Mouse (Mus musculus) frontal cortex, postnatal 25 days (tissue): Measurements from ENCODE around the gene Washc4.

ENCODE experiments used
- DNase-seq, 2 experiments: peaks; one replicate each; pipeline ENCODE4 v3.0.0; 2022; ENCODE audit warnings: low spot score in 2 of 2

Gene Washc4

DNA sequence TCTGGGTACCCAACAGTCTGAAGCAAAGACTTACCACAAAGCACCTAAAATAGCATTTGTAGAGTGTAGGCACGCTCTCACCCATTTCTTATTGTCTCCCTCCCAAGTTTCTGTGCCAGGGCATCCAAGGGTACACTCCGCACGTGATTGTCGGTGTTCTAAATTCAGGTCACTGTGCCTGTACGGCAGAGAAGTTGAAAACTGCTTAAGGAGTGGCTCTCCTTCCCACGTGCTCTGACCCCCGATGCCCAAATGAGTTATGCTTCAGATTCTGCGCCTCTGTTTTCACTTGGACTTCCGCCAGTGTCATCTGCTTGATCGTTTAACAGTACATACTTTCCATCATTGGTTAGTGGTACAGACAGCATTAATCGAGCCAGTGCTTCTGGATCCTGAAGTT lies 57.1 kb downstream of the Washc4 start:
- DNase-seq, result no peak

DNA sequence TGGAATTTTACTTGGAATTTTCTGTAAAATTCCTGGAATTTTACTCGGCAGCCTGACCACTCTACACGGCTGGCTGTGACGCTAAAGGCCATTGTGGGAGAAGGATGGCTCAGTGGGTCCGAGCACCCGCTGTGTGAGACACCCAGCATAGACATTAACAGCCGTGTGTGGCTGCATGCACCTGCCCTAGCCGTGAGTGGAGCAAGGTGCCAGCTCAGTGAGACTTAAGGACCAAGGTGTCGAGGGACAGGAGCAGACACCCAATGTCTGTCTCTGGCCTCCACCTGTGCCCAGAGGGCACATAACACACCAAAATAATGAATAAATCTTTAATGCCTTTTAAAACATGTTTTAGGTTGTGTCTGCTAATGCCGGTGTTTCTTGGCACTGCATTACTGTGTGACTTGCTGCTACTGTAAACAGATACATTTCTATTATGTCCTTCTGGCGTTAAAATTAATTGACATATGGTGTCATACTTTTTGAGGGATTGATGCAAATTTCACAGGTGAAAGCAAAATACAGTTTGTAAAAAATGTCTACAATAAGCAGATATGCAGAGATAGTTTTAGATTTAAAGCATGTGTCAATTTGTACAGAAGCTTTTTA lies 60.5 kb downstream of the Washc4 start:
- no peak for DNase-seq

DNA sequence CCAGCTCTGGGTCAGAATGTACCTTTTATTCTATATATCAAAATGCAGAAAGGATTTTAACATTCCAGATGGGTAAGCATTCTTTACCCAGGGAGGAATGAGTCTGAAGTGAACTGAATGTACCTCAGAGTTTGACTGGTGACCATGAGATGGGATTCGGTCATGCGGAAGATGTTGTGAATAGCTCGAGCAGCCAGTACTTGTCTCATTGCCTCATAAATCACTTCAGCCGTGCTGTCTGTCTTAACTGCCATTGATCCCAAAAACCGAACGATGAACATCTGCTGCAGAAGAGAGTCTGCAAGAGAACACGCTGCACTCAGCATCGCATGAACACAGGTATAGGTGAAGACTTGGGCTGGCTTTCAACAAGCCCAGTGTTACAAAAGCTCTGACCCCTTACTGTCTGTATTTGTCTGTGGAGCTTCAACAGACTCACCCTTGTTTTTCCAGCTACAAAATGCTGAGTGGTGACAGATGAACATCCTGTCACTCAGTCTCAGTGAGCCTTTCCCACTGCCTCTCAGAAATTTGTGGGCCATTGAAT lies 62.2 kb downstream of the Washc4 start:
- DNase-seq, result no peak

DNA sequence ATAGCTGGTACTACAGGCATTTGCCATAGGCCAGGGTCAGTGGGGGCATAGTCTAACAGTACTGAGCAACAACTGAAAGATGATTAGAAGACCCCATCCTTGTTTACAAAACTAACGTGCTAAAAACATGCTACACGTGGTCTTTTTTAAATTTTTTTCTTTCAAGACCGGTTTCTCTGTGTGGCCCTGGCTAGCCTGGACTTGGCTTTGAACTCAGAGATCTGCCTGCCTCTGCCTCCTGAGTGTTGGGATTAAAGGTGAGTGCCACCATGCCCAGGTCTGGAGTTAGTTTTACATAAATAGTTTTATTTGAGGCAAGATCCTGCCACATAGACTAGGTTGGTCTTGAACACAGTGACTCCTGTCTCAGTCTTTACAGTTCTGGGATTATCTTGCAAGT lies 63.6 kb downstream of the Washc4 start:
- DNase-seq, result no peak

DNA sequence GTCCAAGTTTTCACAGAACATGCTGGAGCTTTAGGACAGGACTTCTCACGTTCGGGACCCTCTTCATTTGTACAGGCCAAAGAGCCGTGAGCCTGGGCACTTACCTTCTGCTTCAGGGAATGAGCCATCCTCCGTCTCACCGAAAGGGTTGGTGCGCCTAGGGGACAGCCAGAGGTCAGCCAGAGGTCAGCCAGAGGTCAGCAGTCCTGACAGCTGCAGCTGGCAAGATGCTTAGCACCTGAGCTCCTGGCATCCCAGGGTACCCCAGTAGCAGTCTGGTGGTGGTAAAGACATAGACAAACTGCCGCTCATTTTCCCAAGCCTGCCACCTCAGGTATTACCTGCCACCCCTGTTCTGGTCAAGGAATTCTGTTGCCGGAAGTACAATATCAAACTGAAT lies 65.0 kb downstream of the Washc4 start:
- no peak for DNase-seq

DNA sequence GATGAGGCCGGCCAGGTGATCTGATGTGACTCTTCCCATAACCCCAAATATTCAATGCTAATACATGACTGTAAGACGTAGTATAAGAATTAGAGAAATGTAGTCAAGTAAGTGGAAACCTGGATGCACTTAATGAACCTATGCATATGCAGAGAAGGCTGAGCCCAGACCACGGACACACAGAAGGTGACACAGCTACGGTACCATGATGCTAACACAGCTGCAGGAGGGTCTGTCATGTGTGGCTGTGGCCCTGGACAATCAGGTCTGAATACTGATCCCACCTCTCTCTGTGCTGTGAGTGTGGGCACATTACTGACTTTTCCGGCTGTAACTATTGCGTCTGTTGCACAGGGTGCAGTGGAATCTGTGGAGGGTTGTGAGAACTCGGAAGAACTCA lies 67.0 kb downstream of the Washc4 start:
- no peak for DNase-seq

DNA sequence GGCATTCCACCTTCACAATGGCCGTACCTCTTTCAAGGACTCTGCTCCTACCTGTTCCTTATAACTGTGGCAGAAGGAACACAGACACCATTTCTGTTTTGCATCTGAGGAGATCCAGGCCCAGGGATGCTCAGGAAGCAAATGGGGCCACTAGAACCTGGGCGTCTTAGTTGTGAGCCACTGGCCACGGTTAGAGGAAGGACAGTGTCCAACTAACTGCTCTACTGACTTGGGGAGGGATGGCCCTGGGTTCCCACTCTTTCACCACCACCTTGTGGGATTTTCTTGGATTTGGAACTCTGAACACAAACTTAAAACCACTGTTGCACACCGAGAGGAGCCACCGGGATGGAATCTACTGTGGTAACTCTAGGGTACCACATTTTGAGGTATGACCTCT lies 68.3 kb downstream of the Washc4 start:
- no peak for DNase-seq

DNA sequence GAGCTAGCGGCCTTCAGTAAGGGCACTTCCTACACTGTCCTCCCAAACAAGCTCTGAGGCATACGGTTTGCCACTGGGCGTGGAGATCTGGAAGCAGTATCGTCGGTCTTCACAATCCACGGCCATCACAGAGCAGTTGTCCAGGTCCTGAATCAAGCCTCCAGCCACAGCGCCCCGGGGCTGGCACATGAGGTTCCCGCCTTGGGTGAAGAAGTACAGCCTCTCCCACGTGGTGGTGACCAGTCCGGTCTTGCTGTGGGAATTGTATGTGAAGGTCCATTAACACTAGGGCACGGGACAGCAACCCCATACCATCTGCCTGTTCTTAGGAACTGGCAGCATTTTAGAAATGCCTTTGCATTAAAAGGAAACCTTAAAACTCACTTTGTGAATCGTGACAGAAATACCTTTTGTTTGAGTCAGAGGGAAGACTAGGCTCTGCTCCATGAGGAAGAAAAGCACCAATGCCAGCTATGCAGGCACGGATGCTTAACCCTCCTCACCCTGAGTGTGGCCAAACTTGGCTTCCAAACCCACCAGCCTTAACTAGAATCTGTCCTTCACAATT lies 69.2 kb downstream of the Washc4 start:
- no peak for DNase-seq

DNA sequence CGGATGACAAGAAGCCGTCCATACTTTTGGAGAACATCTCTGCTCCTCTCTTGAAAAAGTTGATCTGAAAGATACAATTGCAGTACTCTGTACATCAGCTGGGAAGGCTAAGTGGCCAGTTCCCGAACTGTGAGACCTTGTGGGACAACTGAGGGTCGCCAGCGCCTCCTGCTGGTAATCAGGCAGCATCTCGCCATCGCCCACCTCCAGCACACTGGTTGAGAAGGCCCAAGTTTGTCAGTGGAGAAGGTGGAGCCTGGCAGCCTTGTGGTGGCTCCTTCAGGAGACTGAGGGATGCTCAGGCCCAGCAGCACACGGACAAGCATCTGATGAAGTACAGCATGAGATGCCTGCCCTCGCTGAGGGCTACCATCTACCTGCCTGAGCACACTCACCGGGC lies 73.8 kb downstream of the Washc4 start:
- no peak for DNase-seq

DNA sequence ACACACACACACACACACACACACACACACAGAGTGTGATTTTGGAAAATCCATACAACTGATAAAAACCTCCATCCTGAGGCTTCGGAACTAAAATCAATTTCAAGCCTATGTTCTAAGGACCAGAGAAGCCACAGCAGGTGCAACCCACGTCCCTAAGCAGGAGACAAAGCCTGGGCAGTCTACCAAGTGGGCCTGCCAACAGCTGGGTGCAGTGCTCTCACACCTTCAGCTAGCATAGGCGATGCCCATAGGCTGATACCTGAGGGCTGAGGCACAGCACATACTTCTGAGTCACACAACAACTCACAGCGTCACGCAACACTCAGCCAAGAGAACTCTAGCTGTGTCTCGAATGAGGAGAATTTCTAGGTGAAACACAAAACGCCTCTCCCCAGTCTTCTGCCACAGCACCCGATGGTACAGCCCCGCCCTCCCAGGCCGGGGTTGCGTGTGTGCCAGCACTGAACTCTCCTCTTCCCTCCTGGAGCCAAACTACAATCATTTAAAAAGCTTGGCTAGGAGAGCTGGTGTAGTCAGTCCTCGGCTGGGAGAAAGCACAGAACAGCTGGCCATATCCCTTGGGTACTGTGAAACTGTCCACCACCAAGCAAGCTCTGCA lies 75.4 kb downstream of the Washc4 start:
- DNase-seq, result no peak

DNA sequence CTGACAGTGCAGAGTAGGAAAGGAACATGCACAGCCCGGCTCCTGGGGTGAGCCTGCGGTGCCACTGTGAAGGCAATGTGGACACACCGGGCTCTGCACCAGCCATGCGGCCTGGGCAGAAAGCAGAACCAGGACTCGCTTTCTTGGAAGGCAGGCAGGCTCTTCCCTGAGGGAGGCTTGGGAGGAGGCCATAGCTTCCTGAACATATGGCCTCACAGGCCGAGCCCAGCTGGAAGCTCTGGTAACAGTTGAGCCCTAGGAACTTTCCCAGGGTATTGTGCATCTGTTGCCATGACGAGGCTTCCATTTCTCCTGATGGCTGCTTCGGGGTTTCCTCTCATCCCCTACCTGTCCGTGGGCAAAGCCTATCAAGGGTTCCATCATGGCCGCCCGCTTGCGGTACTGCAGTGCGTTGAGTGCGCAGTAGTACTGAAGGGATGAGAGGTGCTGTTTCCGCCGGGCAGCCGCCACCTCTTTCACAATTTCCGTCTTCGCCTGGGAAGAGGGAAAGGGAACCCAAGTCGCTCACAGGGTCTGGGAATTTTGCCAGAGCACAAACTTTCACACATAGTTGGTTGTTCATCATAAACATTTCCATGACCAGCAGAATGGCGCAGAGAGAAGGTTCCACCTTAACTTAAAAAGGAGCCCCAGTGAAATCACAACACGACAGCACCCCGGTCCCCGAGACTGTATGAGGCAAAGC lies 77.0 kb downstream of the Washc4 start:
- no peak for DNase-seq

DNA sequence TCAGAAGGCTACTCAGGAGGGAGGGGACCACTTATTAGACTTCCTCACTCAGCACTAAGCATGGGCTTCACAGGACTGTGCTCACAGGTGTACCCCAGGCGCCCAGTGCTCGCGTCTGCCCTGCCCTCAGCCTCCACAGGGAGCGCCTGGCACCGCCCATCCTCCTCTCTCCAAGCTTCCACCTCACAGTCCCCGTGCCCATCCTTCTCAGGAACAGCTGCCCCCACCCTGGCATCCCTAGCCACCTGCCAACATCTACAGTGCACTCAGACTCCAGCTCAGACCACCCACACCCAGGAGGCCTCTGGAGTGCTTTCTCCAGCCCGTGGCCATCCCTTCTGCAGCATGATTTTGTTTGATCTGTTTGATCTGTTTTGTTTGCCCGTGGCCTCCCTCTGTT lies 80.5 kb downstream of the Washc4 start:
- no peak for DNase-seq

DNA sequence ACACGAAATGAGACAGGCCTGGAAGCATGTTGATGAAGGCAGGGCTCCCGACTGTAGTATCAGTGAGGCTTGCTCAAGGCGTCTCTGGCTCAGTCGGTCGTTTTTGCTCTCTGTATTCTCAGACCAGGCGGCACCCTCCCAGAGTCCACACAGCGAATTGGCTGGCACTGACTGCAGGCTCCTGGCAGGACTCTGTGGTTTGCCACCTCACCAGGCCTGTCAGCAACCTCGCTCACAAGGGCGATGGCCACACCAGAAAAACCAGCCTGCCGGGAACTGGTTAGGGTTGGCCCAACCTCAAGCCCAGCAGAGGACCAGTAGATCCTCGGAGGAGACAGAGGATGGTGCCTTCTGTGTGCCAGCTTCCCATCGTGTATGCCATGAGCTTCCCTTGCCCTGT lies 81.3 kb downstream of the Washc4 start:
- no peak for DNase-seq

DNA sequence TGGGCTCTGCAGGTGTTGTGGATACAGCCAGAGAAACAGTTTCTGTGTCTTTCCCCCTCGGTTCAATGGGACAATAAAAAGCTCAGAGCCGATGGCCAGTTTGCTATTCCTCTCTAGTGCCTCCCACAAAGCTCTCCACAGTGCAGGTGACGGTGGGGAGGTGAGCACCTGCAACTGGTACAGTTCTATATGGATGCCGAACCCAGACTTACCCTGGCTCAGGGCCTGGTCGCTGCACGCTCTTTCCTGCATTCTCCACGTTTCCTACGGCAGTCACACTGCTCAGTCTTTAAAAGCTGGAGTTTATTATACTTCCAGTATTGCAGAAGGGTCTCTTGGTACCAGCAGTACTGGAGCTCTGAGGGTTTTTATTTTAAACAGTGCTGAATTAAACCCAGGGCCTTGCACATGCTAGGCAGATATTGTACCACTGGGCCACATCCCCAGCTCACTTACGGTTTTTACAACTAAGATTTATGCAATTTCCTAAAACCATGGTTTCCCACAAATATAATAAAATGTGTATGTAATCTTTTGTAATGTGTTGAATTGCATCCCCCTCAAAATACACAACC lies 83.6 kb downstream of the Washc4 start:
- no peak for DNase-seq

DNA sequence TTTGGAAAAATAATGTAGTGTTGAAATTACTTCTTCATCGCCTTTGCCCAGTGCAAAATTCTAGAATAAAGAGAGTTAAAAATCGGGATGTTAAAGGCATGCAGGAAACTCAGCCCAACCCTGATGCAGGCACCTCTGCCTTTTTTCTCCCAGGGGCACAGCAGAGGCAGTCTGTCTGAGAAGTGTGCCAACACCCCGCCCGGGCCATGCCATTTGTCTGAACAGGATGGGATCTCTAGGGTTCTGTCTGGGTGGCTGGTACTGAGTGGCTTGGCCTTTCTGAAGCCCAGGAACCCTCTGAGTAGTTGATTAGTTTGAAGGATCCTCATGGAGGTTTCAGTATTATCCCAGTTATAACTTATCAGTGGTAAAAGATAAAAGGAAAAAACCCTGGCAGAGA lies 84.7 kb downstream of the Washc4 start:
- DNase-seq, result no peak

DNA sequence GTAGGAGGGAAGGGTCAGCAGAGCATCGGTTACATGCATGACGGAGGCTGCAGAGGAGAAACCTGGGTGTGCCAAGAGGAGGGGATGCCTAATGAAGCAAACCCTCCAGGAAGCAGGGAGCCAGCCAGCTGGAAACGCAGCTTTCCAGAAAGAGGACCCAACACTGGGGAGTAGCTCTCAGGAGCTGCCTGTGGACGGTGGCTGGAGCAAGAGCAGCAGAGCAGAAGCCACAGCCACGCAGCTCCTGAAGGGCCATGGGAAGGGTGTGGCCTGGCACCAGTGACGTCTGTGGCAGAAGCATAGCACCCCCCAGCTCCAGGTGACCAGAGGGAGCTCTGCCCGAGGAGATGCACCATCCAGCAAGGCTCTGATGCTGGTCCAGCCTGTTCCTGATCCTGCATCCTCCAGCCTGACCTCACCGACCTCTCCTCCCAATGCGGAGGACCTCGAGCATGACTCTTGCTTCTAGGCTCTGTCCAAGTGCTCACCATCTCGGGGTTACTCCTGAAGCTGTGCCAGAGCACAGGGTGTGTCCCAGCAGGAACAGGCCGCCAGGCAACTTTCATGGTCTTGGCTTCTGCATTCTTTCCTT lies 85.7 kb downstream of the Washc4 start:
- no peak for DNase-seq

DNA sequence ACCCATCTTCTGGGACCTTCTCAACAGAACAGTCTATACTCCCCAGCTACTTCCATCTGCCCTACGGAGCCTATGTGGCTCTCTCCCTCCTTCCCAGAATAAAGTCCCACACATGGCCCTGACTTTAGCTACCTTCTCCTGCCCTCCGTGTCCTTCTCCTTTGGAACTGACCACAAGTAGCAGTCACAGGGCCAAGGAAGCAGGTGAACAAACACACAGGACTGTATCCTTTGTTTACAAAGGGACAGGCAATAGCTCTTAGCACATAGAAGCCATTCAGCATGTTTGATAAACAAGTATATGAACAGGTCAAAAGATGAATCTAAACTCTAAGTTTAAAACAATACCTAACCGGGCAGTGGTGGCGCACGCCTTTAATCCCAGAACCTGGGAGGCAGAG lies 86.3 kb downstream of the Washc4 start:
- DNase-seq, result no peak

DNA sequence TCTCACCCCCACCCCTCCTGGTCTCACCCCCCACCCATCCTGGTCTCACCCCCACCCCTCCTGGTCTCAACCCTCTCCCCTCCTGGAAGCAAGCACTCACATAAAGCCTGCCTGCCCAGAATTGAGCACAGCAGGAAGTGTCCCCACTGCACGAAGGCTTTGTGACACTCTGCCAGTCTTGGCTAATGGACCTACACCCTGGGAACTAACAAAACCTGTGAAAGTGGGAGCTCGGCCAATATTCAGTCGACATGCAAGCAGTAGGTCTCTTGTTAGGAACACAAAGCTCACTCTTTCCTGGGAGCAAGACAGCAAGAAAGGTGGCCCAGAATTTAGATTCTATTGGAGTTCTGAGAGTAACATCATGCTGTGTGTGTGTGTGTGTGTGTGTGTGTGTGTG lies 87.3 kb downstream of the Washc4 start:
- no peak for DNase-seq

DNA sequence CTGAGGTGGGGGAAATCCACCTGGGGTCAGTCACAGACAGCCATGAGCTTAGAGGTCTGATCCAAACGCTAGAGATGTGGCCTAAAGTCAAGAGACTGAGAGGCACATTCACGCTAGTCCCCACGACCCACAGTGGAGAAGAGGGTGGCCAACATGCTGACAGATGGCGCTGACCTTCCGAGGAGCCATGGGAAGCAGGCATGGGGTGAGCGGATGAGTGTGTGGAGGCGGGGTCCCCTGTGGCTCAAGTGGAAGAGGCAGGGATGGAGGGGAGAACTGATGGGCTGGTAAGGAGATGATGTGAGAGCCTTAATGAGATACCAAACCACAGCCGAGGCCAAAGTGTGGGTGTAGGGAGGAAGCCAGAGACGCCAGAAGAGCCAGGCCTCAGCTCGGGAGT lies 88.2 kb downstream of the Washc4 start:
- no peak for DNase-seq

DNA sequence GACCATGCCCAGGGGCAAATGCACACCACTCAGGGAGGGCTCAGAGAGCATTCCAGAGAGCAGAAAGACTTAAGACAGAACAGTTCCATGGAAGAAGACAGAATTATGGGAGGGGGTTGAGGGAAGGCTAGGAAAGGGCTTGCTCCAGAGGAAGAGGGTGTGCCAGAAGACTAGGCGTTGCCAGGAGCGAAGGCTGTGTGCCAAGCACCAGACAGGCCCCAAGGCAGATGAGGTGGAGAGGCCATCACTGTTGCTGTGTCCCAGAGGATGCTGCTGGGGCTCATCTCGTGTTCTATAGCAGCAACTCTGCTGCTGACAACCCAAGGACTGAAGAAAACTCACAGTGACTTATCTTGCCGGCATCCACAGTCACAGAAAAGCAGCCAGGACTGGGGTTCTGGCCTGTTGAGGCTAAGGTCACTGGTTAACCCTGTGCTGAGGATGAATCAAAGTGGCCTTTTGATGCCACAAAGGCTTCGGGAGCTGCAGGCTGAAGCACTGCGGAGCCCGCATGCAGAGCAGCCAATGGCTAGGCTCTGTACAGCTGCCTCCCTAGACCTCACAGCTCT lies 89.3 kb downstream of the Washc4 start:
- no peak for DNase-seq

DNA sequence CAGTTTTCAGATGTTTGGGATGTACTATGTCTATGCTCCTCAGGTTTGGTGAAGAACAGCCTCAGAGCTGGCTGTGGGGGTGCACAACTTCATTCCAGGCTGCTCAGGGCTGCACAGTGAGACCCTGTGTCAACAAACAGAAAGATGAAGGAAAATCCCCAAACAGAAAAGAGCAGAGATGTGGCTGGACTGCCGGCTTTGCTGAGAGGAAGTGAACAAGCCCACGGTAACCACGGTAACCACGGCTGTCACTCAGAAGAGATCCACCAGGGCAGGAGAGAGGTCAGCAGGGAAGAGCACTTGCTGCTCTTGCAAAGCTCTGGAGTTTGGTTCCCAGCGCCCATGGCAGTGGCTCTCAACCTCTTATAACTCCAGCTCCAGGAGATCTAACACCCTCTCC lies 90.9 kb downstream of the Washc4 start:
- DNase-seq, result no peak

DNA sequence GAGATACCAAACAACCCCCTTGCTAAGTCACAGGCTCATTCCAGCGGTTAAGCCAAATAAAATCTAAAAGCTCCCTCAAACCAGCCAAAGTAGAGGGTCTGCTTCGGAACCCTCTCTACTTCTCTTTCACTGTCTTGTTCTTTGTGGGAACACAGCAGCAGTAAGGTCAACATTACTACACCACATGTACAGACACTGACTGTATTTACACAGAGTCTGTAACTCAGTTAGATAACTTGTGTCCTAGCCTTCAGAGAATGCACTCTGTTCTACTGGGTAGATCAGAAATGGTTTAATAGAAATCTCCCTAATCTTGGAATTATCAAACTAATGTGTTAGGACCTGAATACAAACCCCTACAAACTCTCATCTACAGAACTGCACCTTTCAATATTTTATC lies 92.6 kb downstream of the Washc4 start:
- no peak for DNase-seq
